Comparison of ENCODE assay signal across 13 mouse cellular contexts in genomic region chr13:47716265-47716664, GRCm38 (mm10).
DNase-seq lines count a peak whose midpoint lies in the region; ATAC-seq and TF ChIP-seq lines count a peak whose summit lies in the region.
"Had no signal": no experiment of that assay in that cellular context is flagged by ENCODE, and none has a peak within 500 bp of the region (broad histone marks: within the 10 kb centered on the region; RNA-seq: fewer than 3 reads in every experiment).

No protein-coding gene starts in this region.

- intact Hi-C loops in left cerebral cortex, postnatal 4 days (cut with DNase I) = no loop called here
- intact Hi-C loops in left cerebral cortex, adult 2 months (cut with DNase I) = no loop called here
- intact Hi-C loops in gastrocnemius, postnatal 36 days (cut with DNase I) = no loop called here

- ATAC-seq in megakaryocyte, adult 5-6 weeks (ENCODE audit: poor library complexity, severe bottlenecking) = no peak
- ATAC-seq: intestine, embryonic 15.5 days had no signal

- peak; percentile 37 for DNase-seq in left cerebral cortex, postnatal 4 days
- no peak for DNase-seq in left cerebral cortex, adult 2 months (ENCODE audit: extremely low spot score in 1 of 2, low spot score in 2 of 2)
- peak; percentile 38 for DNase-seq in fibroblast of lung, adult 2 months (ENCODE audit: low read depth)
- peak; percentile 18 to 31 for DNase-seq in gastrocnemius, postnatal 36 days
- DNase-seq in lung, postnatal 14 days = peak; percentile 67
- DNase-seq in cerebellum, adult 9-11 months = no peak
- DNase-seq: adrenal gland, postnatal 25 days; liver, embryonic 13.5 days had no signal

- no peak overlapping the region for H3K4me3 ChIP-seq in left cerebral cortex, adult 2 months
- H3K4me3 ChIP-seq: erythroblast, embryonic 14.5 days; intestine, embryonic 15.5 days; liver, embryonic 13.5 days; midbrain, embryonic 10.5 days; myocyte had no signal

- H3K27ac ChIP-seq in left cerebral cortex, adult 2 months = no peak overlapping the region
- H3K27ac ChIP-seq: intestine, embryonic 15.5 days; liver, embryonic 13.5 days; midbrain, embryonic 10.5 days had no signal

- TF ChIP-seq CTCF in left cerebral cortex, adult 2 months (IDR thresholded peaks at IDR 0.05) = no peak

Comparison
In these comparisons a context has a peak if more than half of its experiments do, and no peak if none do; other contexts are left out.
1. DNase-seq: peak in left cerebral cortex, postnatal 4 days (single experiment), fibroblast of lung, adult 2 months (single experiment), gastrocnemius, postnatal 36 days (2 of 2) and lung, postnatal 14 days (single experiment); none in left cerebral cortex, adult 2 months (0 of 2) and cerebellum, adult 9-11 months (single experiment).